Mouse (Mus musculus): ENCODE measurements around the gene Vmn1r75.

DNA sequence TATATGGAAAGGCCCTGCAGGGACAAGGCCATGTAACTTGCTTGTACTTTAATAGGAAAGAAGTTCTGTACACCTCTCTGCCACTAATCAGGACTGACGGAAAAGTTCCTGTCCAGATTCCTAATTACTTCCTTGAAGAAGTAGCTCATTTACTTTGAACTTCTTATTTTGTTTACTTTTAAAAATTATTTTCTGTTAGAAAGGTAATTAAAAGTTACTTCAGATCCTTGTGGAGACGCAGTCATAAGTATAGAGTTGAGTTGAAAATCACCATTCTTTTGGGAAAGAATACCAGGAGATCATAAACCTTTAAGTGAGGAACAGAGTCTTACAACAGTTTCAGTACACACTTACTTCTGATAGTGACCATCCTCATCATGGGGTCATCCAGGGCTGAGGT is 40.8 kb upstream of the Vmn1r75 start, which contains the start of gene Vmn1r74:
- TF ChIP-seq CTCF (IDR thresholded peaks at IDR 0.05; ENCODE audit: control insufficient read depth, insufficient read depth, insufficient replicate concordance, low read depth, low read length): no peak
- TF ChIP-seq POLR2A (IDR thresholded peaks at IDR 0.05; ENCODE audit: control insufficient read depth, low read depth, low read length): no peak
